10 mouse cellular contexts compared by ENCODE assay signal in genomic region chr6:128856250-128856649, GRCm38 (mm10). TPM values are rescaled to one million over a fixed set of nuclear protein-coding genes. Genes with fewer than 3 reads are reported as not detected.
DNase-seq lines count a peak whose midpoint lies in the region; ATAC-seq and TF ChIP-seq lines count a peak whose summit lies in the region.
"Had no signal": no experiment of that assay in that cellular context is flagged by ENCODE, and none has a peak within 500 bp of the region (broad histone marks: within the 10 kb centered on the region; RNA-seq: fewer than 3 reads in every experiment).

No protein-coding gene starts in this region.

- no peak overlapping the region for H3K27ac ChIP-seq in heart, embryonic 10.5 days
- 0 out of 2 replicates have a peak overlapping the region, but pooled peaks have one; percentile 9 for H3K27ac ChIP-seq in MEL (ENCODE audit: control insufficient read depth, low read depth, low read length)
- H3K27ac ChIP-seq in heart, embryonic 16.5 days (ENCODE audit: low read length): peak overlapping the region; percentile 48; the same call in 1 of the 2 replicates
- H3K27ac ChIP-seq in kidney, postnatal 0 days: no peak overlapping the region
- peak overlapping the region; percentile 43 for H3K27ac ChIP-seq in lung, postnatal 0 days (ENCODE audit: low read length)
- 0 out of 2 replicates have a peak overlapping the region, but pooled peaks have one; percentile 26 for H3K27ac ChIP-seq in stomach, embryonic 15.5 days
- H3K27ac ChIP-seq: embryonic facial prominence, embryonic 13.5 days had no signal

- H3K4me2 ChIP-seq in heart, embryonic 16.5 days (ENCODE audit: low read depth, low read length): no peak overlapping the region
- no peak overlapping the region for H3K4me2 ChIP-seq in kidney, postnatal 0 days (ENCODE audit: low read length)
- no peak overlapping the region for H3K4me2 ChIP-seq in lung, postnatal 0 days (replicated peaks; ENCODE audit: low read depth, low read length)
- no peak overlapping the region for H3K4me2 ChIP-seq in stomach, embryonic 15.5 days
- H3K4me2 ChIP-seq: embryonic facial prominence, embryonic 13.5 days had no signal

- ATAC-seq in heart, embryonic 16.5 days (replicated peaks; ENCODE audit: extremely low read depth, insufficient read depth, low FRiP score): peak; percentile 89
- ATAC-seq in kidney, postnatal 0 days (replicated peaks; ENCODE audit: low FRiP score, low read depth): no peak; the same call in 1 of the 2 replicates
- peak; percentile 96 for ATAC-seq in lung, postnatal 0 days
- peak; percentile 82; the same call in 1 of the 2 replicates for ATAC-seq in stomach, embryonic 15.5 days (ENCODE audit: insufficient read depth, low FRiP score, low read depth)

- no peaks in the 10 kb centered on the region for H3K27me3 ChIP-seq in heart, embryonic 10.5 days (ENCODE audit: insufficient read depth, poor library complexity, severe bottlenecking)
- H3K27me3 ChIP-seq in MEL (ENCODE audit: control insufficient read depth in 1 of 2, insufficient read depth in 2 of 2, low read length in 2 of 2): no peaks in the 10 kb centered on the region
- no peaks in the 10 kb centered on the region; the same call in 1 of the 2 replicates for H3K27me3 ChIP-seq in heart, embryonic 16.5 days (ENCODE audit: control insufficient read depth, insufficient read depth, low read length)
- H3K27me3 ChIP-seq in kidney, postnatal 0 days (ENCODE audit: insufficient read depth, low read length): no peaks in the 10 kb centered on the region
- H3K27me3 ChIP-seq in lung, postnatal 0 days (replicated peaks; ENCODE audit: insufficient read depth, low read length): no peaks in the 10 kb centered on the region
- no peaks in the 10 kb centered on the region for H3K27me3 ChIP-seq in stomach, embryonic 15.5 days (replicated peaks)
- H3K27me3 ChIP-seq: CH12.LX; embryonic facial prominence, embryonic 13.5 days had no signal

- 80% methylated on average over 5 of the region's 5 CpGs for WGBS in heart, embryonic 10.5 days
- 29% methylated on average over 5 of the region's 5 CpGs for whole genome bisulfite sequencing in heart, embryonic 16.5 days
- WGBS in kidney, postnatal 0 days: 48% methylated on average over 5 of the region's 5 CpGs
- 23% methylated on average over 5 of the region's 5 CpGs for WGBS in lung, postnatal 0 days
- 29% methylated on average over 5 of the region's 5 CpGs for WGBS in stomach, embryonic 15.5 days

- TF ChIP-seq EP300 in MEL (IDR thresholded peaks at IDR 0.05; ENCODE audit: low read depth in 1 of 2, low read length in 2 of 2): peak; percentile 52 to 53; a peak in 3 of 4 replicates
- TF ChIP-seq EP300 in lung, postnatal 0 days (IDR thresholded peaks at IDR 0.05): peak; percentile 96

- H3K79me2 ChIP-seq in MEL (ENCODE audit: control insufficient read depth, insufficient read depth, low read length, poor library complexity): no peaks in the 10 kb centered on the region

- TF ChIP-seq POLR2A in MEL (IDR thresholded peaks at IDR 0.05; ENCODE audit: control insufficient read depth in 1 of 2, insufficient read depth in 1 of 2, low read depth in 1 of 2, low read length in 2 of 2, poor library complexity in 1 of 2): no peak

- TF ChIP-seq CTCF in MEL (IDR thresholded peaks at IDR 0.05 in 2 of 3, conservative IDR thresholded peaks at IDR 0.05 in 1 of 3; ENCODE audit: control insufficient read depth in 1 of 3, insufficient read depth in 1 of 3, low read depth in 2 of 3, low read length in 3 of 3, poor library complexity in 1 of 3, severe bottlenecking in 1 of 3): no peak
- no peak for TF ChIP-seq CTCF in kidney, postnatal 0 days (IDR thresholded peaks at IDR 0.05; ENCODE audit: low read depth)
- peak; percentile 38; the same call in 1 of the 2 replicates for TF ChIP-seq CTCF in lung, postnatal 0 days (IDR thresholded peaks at IDR 0.05)

- peaks cover 3% of the 10 kb centered on the region; the same call in 1 of the 2 replicates for H3K4me1 ChIP-seq in heart, embryonic 10.5 days
- peaks cover 0 to 5% of the 10 kb centered on the region in 2 experiments; a peak in 2 of 4 replicates for H3K4me1 ChIP-seq in MEL (ENCODE audit: control insufficient read depth in 1 of 2, insufficient read depth in 2 of 2, low read length in 2 of 2)
- peaks cover 3% of the 10 kb centered on the region; the same call in 1 of the 2 replicates for H3K4me1 ChIP-seq in heart, embryonic 16.5 days (ENCODE audit: control insufficient read depth, insufficient read depth, low read length)
- no peaks in the 10 kb centered on the region; the same call in 1 of the 2 replicates for H3K4me1 ChIP-seq in kidney, postnatal 0 days (replicated peaks; ENCODE audit: insufficient read depth, low read length)
- peaks cover 9% of the 10 kb centered on the region; the same call in 1 of the 2 replicates for H3K4me1 ChIP-seq in lung, postnatal 0 days (ENCODE audit: insufficient read depth, low read depth, low read length)
- no peaks in the 10 kb centered on the region; the same call in 1 of the 2 replicates for H3K4me1 ChIP-seq in stomach, embryonic 15.5 days
- H3K4me1 ChIP-seq: embryonic facial prominence, embryonic 13.5 days had no signal

- no peaks in the 10 kb centered on the region for H3K36me3 ChIP-seq in heart, embryonic 10.5 days
- H3K36me3 ChIP-seq in MEL (ENCODE audit: control insufficient read depth in 1 of 2, insufficient read depth in 2 of 2, low read length in 2 of 2): peaks cover 0 to 7% of the 10 kb centered on the region in 2 experiments; a peak in 2 of 4 replicates
- H3K36me3 ChIP-seq in heart, embryonic 16.5 days (ENCODE audit: control insufficient read depth, insufficient read depth): no peaks in the 10 kb centered on the region
- H3K36me3 ChIP-seq in kidney, postnatal 0 days (ENCODE audit: insufficient read depth, low read length): no peaks in the 10 kb centered on the region
- no peaks in the 10 kb centered on the region for H3K36me3 ChIP-seq in lung, postnatal 0 days (ENCODE audit: insufficient read depth, low read length)
- no peaks in the 10 kb centered on the region for H3K36me3 ChIP-seq in stomach, embryonic 15.5 days
- H3K36me3 ChIP-seq: embryonic facial prominence, embryonic 13.5 days had no signal

- no peak overlapping the region for H3K4me3 ChIP-seq in heart, embryonic 10.5 days
- H3K4me3 ChIP-seq in MEL (ENCODE audit: control insufficient read depth in 1 of 2, insufficient read depth in 1 of 2, low read depth in 2 of 2, low read length in 2 of 2): no peak overlapping the region
- no peak overlapping the region for H3K4me3 ChIP-seq in heart, embryonic 16.5 days (ENCODE audit: low read length)
- no peak overlapping the region for H3K4me3 ChIP-seq in kidney, postnatal 0 days (replicated peaks; ENCODE audit: low read depth, low read length)
- no peak overlapping the region for H3K4me3 ChIP-seq in lung, postnatal 0 days (ENCODE audit: low read depth, low read length)
- no peak overlapping the region for H3K4me3 ChIP-seq in stomach, embryonic 15.5 days (replicated peaks)
- H3K4me3 ChIP-seq: embryonic facial prominence, embryonic 13.5 days had no signal

- H3K9ac ChIP-seq in MEL (ENCODE audit: control insufficient read depth, low read depth, low read length, poor library complexity, severe bottlenecking): no peak overlapping the region
- H3K9ac ChIP-seq in heart, embryonic 16.5 days (ENCODE audit: low read length): no peak overlapping the region
- H3K9ac ChIP-seq in kidney, postnatal 0 days (ENCODE audit: low read depth, low read length): no peak overlapping the region
- H3K9ac ChIP-seq in lung, postnatal 0 days (replicated peaks; ENCODE audit: low read depth): no peak overlapping the region
- H3K9ac ChIP-seq in stomach, embryonic 15.5 days: no peak overlapping the region
- H3K9ac ChIP-seq: embryonic facial prominence, embryonic 13.5 days had no signal

- no peaks in the 10 kb centered on the region for H3K9me3 ChIP-seq in heart, embryonic 10.5 days
- no peaks in the 10 kb centered on the region for H3K9me3 ChIP-seq in MEL (replicated peaks; ENCODE audit: insufficient read depth, low read length)
- no peaks in the 10 kb centered on the region for H3K9me3 ChIP-seq in heart, embryonic 16.5 days (replicated peaks; ENCODE audit: control insufficient read depth, low read length)
- no peaks in the 10 kb centered on the region for H3K9me3 ChIP-seq in kidney, postnatal 0 days (replicated peaks; ENCODE audit: low read length)
- H3K9me3 ChIP-seq in lung, postnatal 0 days (ENCODE audit: low read length): no peaks in the 10 kb centered on the region
- no peaks in the 10 kb centered on the region for H3K9me3 ChIP-seq in stomach, embryonic 15.5 days
- H3K9me3 ChIP-seq: embryonic facial prominence, embryonic 13.5 days had no signal

- peak; percentile 99 for DNase-seq in heart, adult 11 months
- no peak for DNase-seq in heart, embryonic 10.5 days (ENCODE audit: low spot score)
- peak; percentile 92 for DNase-seq in MEL (ENCODE audit: low read depth, low spot score)
- peak; percentile 71 for DNase-seq in cerebellum, adult 9-11 months
- peak; percentile 87 for DNase-seq in kidney, postnatal 0 days (ENCODE audit: low spot score)
- peak; percentile 95 for DNase-seq in lung, postnatal 0 days (ENCODE audit: low spot score)

- TF ChIP-seq RAD21 in MEL (IDR thresholded peaks at IDR 0.05; ENCODE audit: low read depth, low read length): peak; percentile 3

RNA-seq across cellular contexts. Expression of gene Klrb1b, which starts 30.1 kb away (rescaled TPM):
- polyA plus RNA-seq in heart, embryonic 10.5 days (2016; fragmentation: Nextera tagmentation; extraction: Ambion mirVana): not detected in 2 replicates
- total RNA-seq in MEL (2012; rRNA removed): not detected in 2 replicates
- not detected for polyA plus RNA-seq in MEL (2012; ENCODE audit: insufficient read depth in 1 of 2, insufficient read length in 2 of 2, low read depth in 1 of 2, low replicate concordance in 2 of 2, missing spikeins in 1 of 2)
- polyA plus RNA-seq in heart, embryonic 16.5 days (2015; fragmentation: Nextera tagmentation; extraction: Ambion mirVana): 0.17 and 0.49 TPM in 2 replicates
- not detected in 2 replicates for polyA plus RNA-seq in kidney, postnatal 0 days (2015; fragmentation: Nextera tagmentation; extraction: Ambion mirVana)
- polyA plus RNA-seq in lung, postnatal 0 days (2015; fragmentation: Nextera tagmentation; extraction: Ambion mirVana): 0.26 and 0.35 TPM in 2 replicates
- 0.35 and 0.60 TPM in 2 replicates for polyA plus RNA-seq in stomach, embryonic 15.5 days (2015; fragmentation: Nextera tagmentation; extraction: Ambion mirVana)
- total RNA-seq: CH12.LX had no signal
- polyA plus RNA-seq: embryonic facial prominence, embryonic 13.5 days had no signal

RNA-seq across cellular contexts. Expression of gene Gm44511, which starts 30.1 kb away (rescaled TPM):
- polyA plus RNA-seq in heart, embryonic 10.5 days (2016; fragmentation: Nextera tagmentation; extraction: Ambion mirVana): not detected in 2 replicates
- not detected in 2 replicates for total RNA-seq in MEL (2012; rRNA removed)
- not detected for polyA plus RNA-seq in MEL (2012; ENCODE audit: insufficient read depth in 1 of 2, insufficient read length in 2 of 2, low read depth in 1 of 2, low replicate concordance in 2 of 2, missing spikeins in 1 of 2)
- 0.26 TPM in 1 of 2 replicates, not detected in the other for polyA plus RNA-seq in heart, embryonic 16.5 days (2015; fragmentation: Nextera tagmentation; extraction: Ambion mirVana)
- polyA plus RNA-seq in kidney, postnatal 0 days (2015; fragmentation: Nextera tagmentation; extraction: Ambion mirVana): not detected in 2 replicates
- 0.26 TPM in 1 of 2 replicates, not detected in the other for polyA plus RNA-seq in lung, postnatal 0 days (2015; fragmentation: Nextera tagmentation; extraction: Ambion mirVana)
- 0.21 TPM in 1 of 2 replicates, not detected in the other for polyA plus RNA-seq in stomach, embryonic 15.5 days (2015; fragmentation: Nextera tagmentation; extraction: Ambion mirVana)
- total RNA-seq: CH12.LX had no signal
- polyA plus RNA-seq: embryonic facial prominence, embryonic 13.5 days had no signal

RNA-seq across cellular contexts. Expression of gene Clec2i, which starts 31.1 kb away (rescaled TPM):
- not detected in 2 replicates for polyA plus RNA-seq in heart, embryonic 10.5 days (2016; fragmentation: Nextera tagmentation; extraction: Ambion mirVana)
- not detected in 2 replicates for total RNA-seq in MEL (2012; rRNA removed)
- not detected for polyA plus RNA-seq in MEL (2012; ENCODE audit: insufficient read depth in 1 of 2, insufficient read length in 2 of 2, low read depth in 1 of 2, low replicate concordance in 2 of 2, missing spikeins in 1 of 2)
- polyA plus RNA-seq in heart, embryonic 16.5 days (2015; fragmentation: Nextera tagmentation; extraction: Ambion mirVana): 0.29 and 1.2 TPM in 2 replicates
- polyA plus RNA-seq in kidney, postnatal 0 days (2015; fragmentation: Nextera tagmentation; extraction: Ambion mirVana): 0.12 TPM in 1 of 2 replicates, not detected in the other
- polyA plus RNA-seq in lung, postnatal 0 days (2015; fragmentation: Nextera tagmentation; extraction: Ambion mirVana): 0.11 and 0.14 TPM in 2 replicates
- polyA plus RNA-seq in stomach, embryonic 15.5 days (2015; fragmentation: Nextera tagmentation; extraction: Ambion mirVana): 0.34 and 0.45 TPM in 2 replicates

RNA-seq across cellular contexts. Expression of gene BC035044, which starts 34.7 kb away (rescaled TPM):
- 0.49 and 0.70 TPM in 2 replicates for polyA plus RNA-seq in heart, embryonic 10.5 days (2016; fragmentation: Nextera tagmentation; extraction: Ambion mirVana)
- total RNA-seq in MEL (2012; rRNA removed): not detected in 2 replicates
- polyA plus RNA-seq in MEL (2012; ENCODE audit: insufficient read depth in 1 of 2, insufficient read length in 2 of 2, low read depth in 1 of 2, low replicate concordance in 2 of 2, missing spikeins in 1 of 2): not detected
- 1.7 and 5.3 TPM in 2 replicates for polyA plus RNA-seq in heart, embryonic 16.5 days (2015; fragmentation: Nextera tagmentation; extraction: Ambion mirVana)
- 0.51 and 0.65 TPM in 2 replicates for polyA plus RNA-seq in kidney, postnatal 0 days (2015; fragmentation: Nextera tagmentation; extraction: Ambion mirVana)
- 0.58 and 1.2 TPM in 2 replicates for polyA plus RNA-seq in lung, postnatal 0 days (2015; fragmentation: Nextera tagmentation; extraction: Ambion mirVana)
- polyA plus RNA-seq in stomach, embryonic 15.5 days (2015; fragmentation: Nextera tagmentation; extraction: Ambion mirVana): 1.6 TPM in 2 replicates

Comparison
In these comparisons a context has a peak if more than half of its experiments do, and no peak if none do; other contexts are left out.
1. H3K27ac ChIP-seq: peak in MEL (single experiment), heart, embryonic 16.5 days (single experiment), lung, postnatal 0 days (single experiment) and stomach, embryonic 15.5 days (single experiment); none in heart, embryonic 10.5 days (single experiment) and kidney, postnatal 0 days (single experiment).